Mouse (Mus musculus) ES-E14 (cell line): Measurements from ENCODE around the gene Tmco4. TPM values are rescaled to one million over a fixed set of nuclear protein-coding genes. Genes with fewer than 3 reads are reported as not detected.

Source experiments
- DNase-seq: peaks from one replicate; pipeline ENCODE4 v3.0.0-alpha.2; 2013; ENCODE audit warnings: low read depth, low spot score
- H3K27ac ChIP-seq: 2 replicates; pipeline ENCODE4 v1.5.1; 2012; ENCODE audit warnings: low read depth, mild to moderate bottlenecking, low read length, moderate library complexity, mixed read lengths; ENCODE audit not compliant: poor library complexity, insufficient read depth, severe bottlenecking
- H3K36me3 ChIP-seq: 2 replicates; pipeline ENCODE4 v1.6.1; 2012; ENCODE audit warnings: mild to moderate bottlenecking, low read length, moderate library complexity, mixed read lengths; ENCODE audit not compliant: control insufficient read depth, poor library complexity, insufficient read depth, severe bottlenecking
- H3K4me1 ChIP-seq, 2 experiments: fragments of 150-350 bp in 1 of 2; sonication (generic) in 1 of 2; 2 replicates each; pipeline ENCODE4 v1.6.1; 2012; ENCODE audit warnings: low read length in 2 of 2, mild to moderate bottlenecking in 1 of 2, mixed read lengths in 1 of 2; ENCODE audit not compliant: control insufficient read depth in 2 of 2, insufficient read depth in 2 of 2, poor library complexity in 1 of 2
- H3K4me3 ChIP-seq, 2 experiments: fragments of 150-350 bp in 1 of 2; sonication (generic) in 1 of 2; 2 replicates each; pipeline ENCODE4 v1.5.1; 2012; ENCODE audit warnings: low read length in 2 of 2, low read depth in 1 of 2, mild to moderate bottlenecking in 1 of 2, mixed read lengths in 1 of 2; ENCODE audit not compliant: insufficient read depth in 1 of 2, poor library complexity in 1 of 2, severe bottlenecking in 1 of 2
- H3K9ac ChIP-seq: 2 replicates; pipeline ENCODE4 v1.6.1; 2012; ENCODE audit warnings: low read depth, mild to moderate bottlenecking, low read length, mixed read lengths; ENCODE audit not compliant: poor library complexity, insufficient read depth, severe bottlenecking
- H3K9me3 ChIP-seq: fragments of 150-350 bp; sonication (generic); 2 replicates; pipeline ENCODE4 v1.6.1; 2012; ENCODE audit warnings: low read depth, mild to moderate bottlenecking, low read length; ENCODE audit not compliant: control insufficient read depth, insufficient read depth
- CHD2 ChIP-seq: IDR thresholded peaks from 2 replicates; pipeline ENCODE4 v1.6.1; 2014; ENCODE audit warnings: mild to moderate bottlenecking, low read depth, low read length, inconsistent platforms
- HCFC1 ChIP-seq: IDR thresholded peaks from 2 replicates; pipeline ENCODE4 v1.6.1; 2012; ENCODE audit warnings: low read length, inconsistent platforms, borderline replicate concordance; ENCODE audit not compliant: insufficient read depth
- MAFK ChIP-seq: IDR thresholded peaks from 2 replicates; pipeline ENCODE4 v1.6.1; 2014; ENCODE audit warnings: mild to moderate bottlenecking, low read depth, low read length, inconsistent platforms; ENCODE audit not compliant: insufficient read depth
- ZC3H11A ChIP-seq: IDR thresholded peaks from 2 replicates; pipeline ENCODE4 v1.6.1; 2012; ENCODE audit warnings: low read depth, mild to moderate bottlenecking, inconsistent platforms, low read length, borderline replicate concordance
- ZNF384 ChIP-seq: IDR thresholded peaks from 2 replicates; pipeline ENCODE4 v1.6.1; 2012; ENCODE audit warnings: low read depth, low read length, inconsistent platforms
- in situ Hi-C, 2 experiments: fragments of 600-800 bp; cut with MboI; formaldehyde crosslinking; loops; one replicate each; pipeline ENCODE4 v1.15.1; 2025; ENCODE audit warnings: low sequenced_read_pairs in 2 of 2, inconsistent platforms in 1 of 2; ENCODE audit not compliant: unreplicated experiment in 2 of 2
- total RNA-seq: library from RNA; depleted of rRNA; stranded (reverse); fragments of 300-350 nt; gene quantifications from 2 replicates; pipeline ENCODE4 v1.2.3, GENCODE M21; 2012

Tmco4 gene
- total RNA-seq, 1 experiment: 4.7 TPM

DNA sequence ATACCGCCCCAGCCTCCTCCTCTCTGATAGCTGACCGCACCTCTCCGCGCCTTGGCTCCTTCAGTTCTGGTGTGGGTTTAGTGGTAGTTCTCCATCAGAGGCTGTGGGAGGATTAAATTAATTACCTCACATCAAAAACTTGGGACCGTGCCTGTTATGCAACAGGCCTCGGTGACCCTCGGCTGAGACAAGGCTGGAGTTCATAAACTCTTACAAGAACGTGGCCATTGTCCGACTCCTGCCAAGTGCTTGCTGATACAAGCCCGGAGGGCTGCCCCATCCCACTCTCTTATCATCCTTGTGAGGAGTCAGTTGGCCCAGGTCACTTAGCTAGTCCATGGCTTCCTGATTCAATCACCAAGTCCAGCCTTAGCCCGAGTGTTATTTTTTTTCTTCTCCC is 40.6 kb downstream of the Tmco4 start:
- H3K9me3 ChIP-seq: no peaks in the 10 kb centered on the region
- H3K9ac ChIP-seq: no peak overlapping the region
- no peak for DNase-seq
- TF ChIP-seq ZNF384 (no peak), HCFC1 (no peak), CHD2 (no peak), ZC3H11A (no peak), MAFK (no peak)
- no peak overlapping the region for H3K27ac ChIP-seq
- in situ Hi-C loops: no loop called here
- no peaks in the 10 kb centered on the region; the same call in 1 of the 2 replicates for H3K36me3 ChIP-seq
- H3K4me3 ChIP-seq: no peak overlapping the region
- H3K4me1 ChIP-seq: peaks cover 0 to 4% of the 10 kb centered on the region in 2 experiments; a peak in 1 of 4 replicates

DNA sequence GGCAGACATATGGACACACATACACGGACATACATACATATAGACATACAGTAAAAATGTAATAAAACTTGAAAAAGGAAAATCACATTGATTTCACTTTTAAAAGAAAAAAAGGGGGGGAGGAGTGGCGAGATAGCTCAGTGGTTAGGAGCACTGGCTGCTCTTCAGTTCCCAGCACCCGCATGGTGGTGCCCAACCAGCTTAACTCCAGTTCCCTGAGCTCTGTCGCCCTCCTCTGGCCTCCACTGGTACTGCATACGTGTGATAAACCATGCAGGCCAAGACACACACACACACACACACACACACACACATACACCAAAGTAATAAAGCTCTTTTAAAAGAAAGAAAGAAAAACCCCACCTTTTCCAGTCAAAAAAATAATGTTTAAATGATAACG is 42.1 kb downstream of the Tmco4 start:
- in situ Hi-C loops: no loop called here
- Histone ChIP-seq H3K4me1 (peaks cover 0 to 2% of the 10 kb centered on the region in 2 experiments; a peak in 1 of 4 replicates), H3K36me3 (no peaks in the 10 kb centered on the region; the same call in 1 of the 2 replicates), H3K9me3 (no peaks in the 10 kb centered on the region), H3K4me3 (no peak overlapping the region), H3K9ac (no peak overlapping the region), H3K27ac (no peak overlapping the region)
- peak; percentile 26 for DNase-seq
- TF ChIP-seq ZC3H11A (no peak), CHD2 (no peak), MAFK (no peak)

DNA sequence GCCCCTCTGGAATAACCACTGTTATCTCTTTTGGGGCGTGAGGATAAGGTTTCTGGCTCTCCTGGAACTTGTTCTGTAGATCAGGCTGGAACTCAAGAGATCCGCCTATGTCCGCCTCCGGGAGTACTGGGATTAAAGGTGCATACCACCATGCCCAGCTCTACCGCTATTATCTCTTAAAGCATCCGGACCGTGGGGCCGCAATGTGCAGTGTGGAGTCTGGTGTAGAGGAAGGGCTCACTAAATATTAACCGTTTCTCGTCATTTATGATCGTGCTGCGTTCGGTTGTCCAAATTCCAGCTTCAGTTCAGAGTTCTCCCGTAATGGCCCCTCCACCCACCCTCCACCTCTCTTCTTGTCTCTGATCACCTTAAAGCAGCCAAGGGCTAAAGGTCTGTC is 45.7 kb downstream of the Tmco4 start:
- in situ Hi-C loops: no loop called here
- peaks cover 0 to 4% of the 10 kb centered on the region in 2 experiments; a peak in 1 of 4 replicates for H3K4me1 ChIP-seq
- peak overlapping the region in 1 of 2 experiments; percentile 9; a peak in 1 of 4 replicates for H3K4me3 ChIP-seq
- H3K27ac ChIP-seq: no peak overlapping the region
- TF ChIP-seq ZC3H11A: no peak
- no peak for TF ChIP-seq HCFC1
- H3K36me3 ChIP-seq: no peaks in the 10 kb centered on the region; the same call in 1 of the 2 replicates
- H3K9me3 ChIP-seq: no peaks in the 10 kb centered on the region
- peak overlapping the region; percentile 52; the same call in 1 of the 2 replicates for H3K9ac ChIP-seq
- DNase-seq: no peak

DNA sequence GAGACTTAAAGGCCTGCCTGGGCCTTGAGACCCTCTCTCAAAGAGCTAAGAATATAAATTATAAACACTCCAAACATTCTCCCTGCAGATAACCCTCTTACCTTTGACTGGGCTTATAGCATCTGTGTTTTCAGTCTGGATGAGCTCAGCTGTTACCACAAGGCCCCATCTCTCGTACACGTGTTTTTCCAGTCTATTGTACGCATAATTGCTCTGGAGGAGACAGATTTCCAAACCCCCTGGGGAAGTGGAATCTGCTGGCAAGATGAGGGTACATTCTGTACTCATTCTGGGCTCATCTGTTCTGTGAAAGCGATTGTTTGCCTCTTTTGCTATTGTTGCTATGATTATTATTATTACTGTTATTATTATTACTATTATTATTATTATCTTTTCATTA is 46.3 kb downstream of the Tmco4 start:
- peaks cover 0 to 4% of the 10 kb centered on the region in 2 experiments; a peak in 1 of 4 replicates for H3K4me1 ChIP-seq
- H3K27ac ChIP-seq: no peak overlapping the region
- no peaks in the 10 kb centered on the region; the same call in 1 of the 2 replicates for H3K36me3 ChIP-seq
- H3K9ac ChIP-seq: peak overlapping the region; percentile 52; the same call in 1 of the 2 replicates
- in situ Hi-C loops: no loop called here
- no peaks in the 10 kb centered on the region for H3K9me3 ChIP-seq
- no peak for DNase-seq
- no peak for TF ChIP-seq HCFC1
- TF ChIP-seq ZC3H11A: no peak
- no peak for TF ChIP-seq ZNF384
- TF ChIP-seq CHD2: no peak
- TF ChIP-seq MAFK: no peak
- peak overlapping the region; percentile 9 to 28; a peak in 3 of 4 replicates for H3K4me3 ChIP-seq

DNA sequence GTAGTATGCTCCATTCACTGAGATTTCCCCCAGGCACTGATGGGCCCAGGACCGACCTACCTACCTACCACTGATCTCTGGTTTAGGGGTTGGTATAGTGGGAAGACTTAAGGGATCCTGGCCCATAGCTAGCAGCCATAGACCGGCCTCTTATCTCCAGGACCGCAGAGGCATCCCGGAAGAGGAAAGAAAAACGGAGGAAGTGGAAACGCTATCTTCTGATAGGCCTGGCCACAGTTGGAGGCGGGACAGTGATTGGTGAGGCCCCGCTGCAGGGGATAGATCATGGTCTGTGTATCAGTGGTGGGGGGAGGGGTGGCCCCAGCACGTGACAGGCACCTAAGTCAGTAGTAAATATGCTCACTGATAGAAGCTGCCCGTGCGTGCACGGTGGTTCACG is 46.7 kb downstream of the Tmco4 start:
- peak; percentile 19 for DNase-seq
- Histone ChIP-seq H3K9me3 (no peaks in the 10 kb centered on the region), H3K4me3 (peak overlapping the region; percentile 28 to 39), H3K27ac (no peak overlapping the region), H3K4me1 (peaks cover 0 to 4% of the 10 kb centered on the region in 2 experiments; a peak in 1 of 4 replicates), H3K9ac (peak overlapping the region; percentile 41; the same call in 1 of the 2 replicates), H3K36me3 (no peaks in the 10 kb centered on the region; the same call in 1 of the 2 replicates)
- in situ Hi-C loops: no loop called here
- no peak for TF ChIP-seq MAFK
- no peak for TF ChIP-seq ZNF384
- TF ChIP-seq HCFC1: no peak
- no peak for TF ChIP-seq ZC3H11A
- TF ChIP-seq CHD2: no peak
